Mouse (Mus musculus) left cerebral cortex, postnatal 4 days (tissue): ENCODE data around the gene Grid1. TPM values are rescaled to one million over a fixed set of nuclear protein-coding genes. Genes with fewer than 3 reads are reported as not detected.

Experiments
- DNase-seq: peaks from one replicate; pipeline ENCODE4 v3.0.0-alpha.2; 2022
- intact Hi-C: fragments of 180-260 bp; cut with DNase I; formaldehyde crosslinking; loops from one replicate; pipeline ENCODE4 v1.15.1; 2025
- total RNA-seq, 2 experiments: library from RNA; stranded (reverse); gene quantifications; 2 replicates each; pipeline ENCODE4 v1.2.3; 2021

Grid1 gene
- total RNA-seq, 2 experiments from 2014 or later = 42.9 to 51.1 TPM

DNA sequence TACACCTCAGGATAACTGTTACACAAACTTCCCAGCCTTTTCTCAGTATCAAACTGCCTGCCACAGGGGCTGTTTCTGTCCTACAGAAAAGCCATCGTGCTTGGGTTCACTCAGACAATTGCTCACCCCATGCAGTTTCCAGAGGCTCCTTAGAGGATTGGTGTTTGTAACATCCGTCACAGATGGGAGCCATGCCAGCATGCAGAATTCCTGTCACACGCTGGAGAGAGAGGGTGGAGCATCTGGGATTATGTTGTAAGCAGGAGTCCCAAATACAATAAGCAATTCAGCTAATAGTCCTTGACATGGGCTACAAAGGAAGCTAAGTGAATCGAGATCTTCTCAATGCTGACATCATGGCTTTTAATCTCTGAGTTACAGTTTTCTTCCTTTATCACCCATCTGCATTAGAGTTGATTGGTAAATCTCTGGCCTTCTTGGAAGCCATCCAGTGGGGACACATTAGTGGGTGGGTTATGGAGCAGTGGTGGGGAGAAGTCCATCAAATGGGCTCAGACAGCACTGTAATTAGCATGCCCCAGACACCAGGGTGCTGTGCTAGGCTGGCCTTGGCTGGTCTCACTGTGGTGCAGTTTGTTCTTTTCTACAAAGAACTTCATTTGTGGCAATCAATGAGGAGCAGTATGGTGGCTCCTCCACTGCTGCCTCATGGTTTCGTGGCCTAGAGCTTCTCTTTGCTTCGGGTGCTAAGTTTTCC, 149.4 kb downstream of the Grid1 start:
- intact Hi-C loops = loop anchor here (10.0 kb wide), 1 partner anchor 64 kb away; no protein-coding TSS in a partner anchor
- peak; percentile 60 for DNase-seq

DNA sequence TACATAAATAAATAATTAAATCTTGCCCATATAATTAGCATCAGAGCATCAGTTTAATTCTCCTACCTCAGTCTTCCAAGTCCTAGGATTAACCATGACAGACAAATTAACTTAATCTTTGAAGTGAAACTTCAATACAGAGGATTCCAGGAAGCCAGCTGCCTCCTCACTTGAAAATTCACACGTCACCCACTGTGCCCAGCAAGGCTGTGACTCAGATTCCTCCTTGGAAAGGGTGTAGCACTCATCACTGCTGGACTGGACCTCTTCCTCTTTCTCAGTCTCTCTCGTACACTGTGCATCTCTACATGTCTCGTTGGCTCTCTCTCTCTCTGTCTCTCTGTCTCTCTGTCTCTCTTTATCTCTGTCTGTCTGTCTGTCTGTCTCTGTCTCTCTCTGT, 153.0 kb downstream of the Grid1 start:
- intact Hi-C loops = no loop called here
- DNase-seq = no peak

DNA sequence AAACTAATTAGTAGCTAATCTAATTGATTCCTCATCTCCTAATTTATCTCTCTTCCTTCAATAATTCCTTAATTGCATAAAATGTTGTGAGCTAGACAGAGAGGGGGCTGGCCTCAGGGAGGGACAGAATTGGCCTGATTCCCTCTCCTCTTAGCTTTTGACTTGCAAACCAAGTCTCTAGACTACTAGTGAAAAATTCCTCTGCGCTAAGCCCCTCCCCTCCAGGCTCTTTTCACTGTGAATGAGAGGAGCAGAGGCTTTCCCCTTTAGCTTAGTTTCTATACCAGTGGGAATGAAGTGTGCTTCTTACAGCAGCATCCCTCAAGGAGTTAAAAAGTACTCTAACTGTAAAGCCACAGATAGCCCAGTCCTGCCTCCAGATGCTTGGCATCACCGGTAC, 160.8 kb downstream of the Grid1 start:
- no peak for DNase-seq
- intact Hi-C loops = loop anchor here (5.0 kb wide), 1 partner anchor 87 kb away; no protein-coding TSS in a partner anchor

DNA sequence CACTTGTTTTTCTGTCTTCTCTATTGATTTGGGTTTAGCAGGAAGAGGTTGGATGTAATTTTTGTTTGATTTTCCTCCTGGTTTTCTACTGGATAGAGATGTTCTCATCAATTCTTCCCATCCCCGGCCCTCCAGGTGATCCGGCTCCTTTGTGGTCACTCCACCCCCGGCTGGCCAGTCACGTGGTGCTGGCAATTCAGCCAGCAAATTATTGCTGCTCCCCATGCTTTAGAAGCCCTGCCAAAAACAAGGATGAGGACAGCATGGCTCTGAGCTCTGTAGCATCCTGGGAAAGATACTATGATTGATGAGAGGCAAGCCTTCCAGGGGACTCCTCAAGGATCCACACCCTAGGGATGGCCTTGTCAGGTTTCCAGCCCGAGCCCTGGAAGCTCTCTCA, 169.2 kb downstream of the Grid1 start:
- intact Hi-C loops = no loop called here
- DNase-seq = peak; percentile 24

DNA sequence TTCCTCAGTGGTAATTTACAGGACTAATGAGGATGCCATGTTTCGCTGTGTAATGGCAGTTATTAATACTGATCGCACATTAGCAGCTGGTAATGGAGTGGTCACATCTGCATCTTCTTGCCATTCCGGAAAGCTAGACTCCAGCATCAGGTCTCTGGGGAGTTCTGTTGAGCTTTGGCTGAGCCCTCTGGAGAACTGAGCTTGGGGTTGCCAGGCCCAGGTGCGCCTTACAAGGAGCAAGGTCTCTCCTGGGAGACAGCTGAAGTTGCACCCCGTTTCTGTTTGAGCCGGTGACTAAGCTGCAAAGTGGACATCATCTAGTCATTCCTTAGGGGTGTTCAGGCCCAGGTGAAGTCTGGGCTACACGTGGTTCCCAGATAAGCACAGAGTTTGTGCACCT, 186.8 kb downstream of the Grid1 start:
- DNase-seq = no peak
- intact Hi-C loops = no loop called here

DNA sequence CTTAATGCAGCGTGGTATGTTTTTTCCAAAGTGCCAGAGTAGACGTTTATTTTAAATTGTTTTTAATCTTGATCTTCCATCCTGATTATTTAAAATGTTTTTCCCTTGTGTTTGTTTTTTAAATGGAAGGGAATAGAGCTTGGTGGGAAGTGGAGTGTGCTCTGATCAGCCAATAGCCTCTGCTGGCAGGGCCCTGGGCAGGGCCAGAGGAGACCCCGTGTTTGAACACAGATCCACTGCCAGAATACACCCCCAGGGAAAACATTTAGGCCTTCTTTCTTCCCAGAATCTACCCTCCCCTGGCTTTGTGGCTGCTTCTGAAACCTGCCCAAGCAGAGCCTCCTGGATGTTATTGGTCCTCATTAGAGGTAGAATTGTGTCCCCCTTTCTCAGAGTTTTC, 188.8 kb downstream of the Grid1 start:
- intact Hi-C loops = no loop called here

DNA sequence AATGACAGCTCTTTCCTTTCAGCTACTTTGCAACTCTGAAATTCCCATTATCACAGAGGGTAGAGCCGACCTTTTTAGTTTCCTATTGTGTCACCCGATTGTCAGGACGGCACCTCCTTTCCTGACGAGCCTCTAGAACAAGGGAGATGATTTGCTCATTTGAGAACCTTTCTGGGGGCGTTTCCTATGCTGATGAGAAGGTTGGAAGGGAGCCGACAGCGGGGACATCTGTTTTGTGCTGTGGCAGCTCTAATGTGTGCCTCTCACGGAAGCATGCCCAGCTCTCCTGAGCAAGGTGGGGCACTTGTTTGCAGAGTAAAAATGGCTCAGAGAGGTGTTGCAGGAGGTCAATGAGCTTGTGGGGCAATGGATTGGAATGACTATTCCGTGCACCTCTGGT, 189.2 kb downstream of the Grid1 start:
- intact Hi-C loops = no loop called here
- no peak for DNase-seq

More for the DNA sequence above, 188.8 kb downstream of the Grid1 start:
- peak; percentile 15 for DNase-seq

DNA sequence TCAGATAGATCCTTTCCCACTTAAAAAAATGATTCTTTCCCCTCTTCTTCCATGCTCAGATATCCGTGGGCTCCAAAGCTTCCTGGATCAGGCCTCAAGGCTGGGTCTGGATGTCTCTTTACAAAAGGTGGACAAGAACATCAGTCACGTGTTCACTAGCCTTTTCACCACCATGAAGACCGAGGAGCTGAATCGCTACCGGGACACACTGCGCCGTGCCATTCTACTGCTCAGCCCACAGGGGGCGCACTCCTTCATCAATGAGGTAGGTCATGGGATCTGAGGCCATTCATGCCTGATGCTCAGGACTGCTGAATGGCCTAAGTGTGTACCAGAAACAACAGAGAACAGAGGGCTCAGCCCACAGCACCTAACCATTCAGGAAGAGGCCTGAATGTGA, 206.8 kb downstream of the Grid1 start:
- no peak for DNase-seq
- intact Hi-C loops = no loop called here

DNA sequence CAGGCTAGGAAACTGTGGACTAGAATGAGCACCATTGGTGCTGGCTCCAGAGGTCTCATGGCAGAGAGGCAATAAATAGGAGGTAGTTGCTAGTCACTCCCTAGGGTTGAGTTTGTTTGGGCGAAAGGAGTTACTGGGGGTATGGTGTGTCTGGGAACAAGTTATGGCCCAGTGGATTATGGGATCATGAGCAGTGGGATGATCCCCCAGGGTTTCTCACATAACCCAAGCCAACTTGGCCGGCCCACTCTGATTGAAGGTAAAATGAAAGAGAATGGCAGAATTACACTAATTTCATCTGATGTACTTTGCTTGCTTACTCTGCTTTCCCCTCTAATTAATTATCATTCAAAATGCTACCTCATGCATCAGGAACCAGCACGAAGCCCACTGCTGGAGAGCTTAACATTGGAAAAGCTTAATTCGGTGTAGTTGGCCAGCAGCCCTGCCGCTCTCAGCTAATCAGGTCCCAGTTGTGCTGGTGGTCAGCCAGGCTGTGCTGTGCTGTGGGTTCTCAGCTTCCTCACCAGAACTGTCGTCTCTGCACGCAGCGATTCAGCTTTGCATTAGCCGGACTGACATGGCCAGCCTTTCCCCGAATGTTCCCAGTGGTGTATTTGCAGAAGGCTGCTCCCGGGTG, 207.7 kb downstream of the Grid1 start:
- DNase-seq = peak; percentile 76
- intact Hi-C loops = no loop called here

DNA sequence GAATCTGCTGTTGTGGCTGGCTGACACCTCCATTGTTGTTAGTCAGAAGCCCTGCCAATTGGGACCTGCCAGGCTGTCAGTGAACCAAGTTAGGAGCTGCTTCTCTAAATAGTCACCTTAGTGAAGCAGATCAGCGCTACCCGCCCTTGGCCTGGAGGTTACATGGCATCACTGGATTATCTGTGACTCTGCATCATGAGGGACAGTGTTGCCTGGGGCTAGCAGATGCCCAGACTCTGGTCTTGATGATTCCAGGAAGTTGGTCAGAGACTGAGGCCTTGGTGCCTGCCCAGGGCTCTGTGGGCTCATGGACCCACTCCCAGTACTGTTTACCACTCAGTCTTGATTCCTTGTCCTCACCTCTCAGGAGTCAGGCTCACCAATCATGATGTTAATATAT, 209.7 kb downstream of the Grid1 start:
- no peak for DNase-seq
- intact Hi-C loops = no loop called here

DNA sequence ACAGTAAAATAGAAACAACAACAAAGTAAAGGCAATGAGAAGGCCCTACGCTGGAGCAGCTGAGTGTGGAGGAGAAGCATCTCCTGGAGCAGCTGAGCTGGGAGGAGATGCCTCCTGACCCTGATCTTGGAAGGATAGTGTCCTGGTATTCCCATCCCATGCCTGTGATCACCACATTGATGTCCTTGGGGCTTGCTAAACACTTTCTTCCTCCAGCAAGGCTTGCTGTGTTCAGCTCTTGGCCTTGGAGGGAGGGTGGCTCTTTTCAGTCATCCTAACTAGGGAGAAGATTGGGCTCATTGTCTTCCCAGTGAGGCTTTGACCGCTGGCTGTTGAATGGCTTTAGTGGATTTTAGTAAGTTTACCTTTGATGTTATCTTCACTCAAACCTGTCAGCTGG, 210.4 kb downstream of the Grid1 start:
- intact Hi-C loops = no loop called here
- DNase-seq = no peak

DNA sequence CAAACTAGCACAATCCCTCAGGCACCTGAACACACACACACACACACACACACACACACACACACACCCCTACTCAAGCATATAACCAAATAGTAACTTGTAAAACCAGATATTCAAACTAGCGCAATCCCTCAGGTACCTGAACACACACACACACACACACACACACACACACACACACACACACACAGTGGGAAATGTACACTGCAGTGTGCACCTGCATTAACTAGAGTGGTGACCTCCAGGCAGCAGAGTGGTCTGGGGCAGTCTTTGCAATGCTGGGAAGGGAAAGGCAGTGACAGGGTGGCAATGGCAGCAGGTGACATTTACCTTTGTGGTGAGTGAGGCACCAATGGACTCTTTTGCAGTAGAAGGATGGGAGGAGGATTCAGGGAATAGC, 212.4 kb downstream of the Grid1 start:
- intact Hi-C loops = no loop called here
- DNase-seq = no peak

DNA sequence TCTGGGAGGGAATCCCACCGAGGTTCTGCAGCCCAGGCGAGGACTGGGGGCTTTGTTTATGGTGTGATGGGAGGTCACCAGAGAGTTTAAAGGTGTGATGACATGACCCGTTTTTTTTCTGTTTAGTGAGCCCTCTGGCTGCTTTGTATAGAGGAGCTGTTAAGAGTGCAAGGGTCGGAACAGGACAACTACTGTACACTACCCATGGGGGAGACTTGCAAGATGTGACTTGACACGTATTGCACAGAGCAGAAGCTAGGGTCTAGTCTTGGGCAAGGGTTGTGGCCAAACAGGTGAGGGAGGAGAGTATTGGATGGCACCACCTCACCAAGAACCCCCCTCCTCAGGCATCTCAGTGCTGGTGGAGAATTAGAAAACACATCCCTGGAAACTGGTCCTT, 224.4 kb downstream of the Grid1 start:
- intact Hi-C loops = no loop called here
- no peak for DNase-seq

DNA sequence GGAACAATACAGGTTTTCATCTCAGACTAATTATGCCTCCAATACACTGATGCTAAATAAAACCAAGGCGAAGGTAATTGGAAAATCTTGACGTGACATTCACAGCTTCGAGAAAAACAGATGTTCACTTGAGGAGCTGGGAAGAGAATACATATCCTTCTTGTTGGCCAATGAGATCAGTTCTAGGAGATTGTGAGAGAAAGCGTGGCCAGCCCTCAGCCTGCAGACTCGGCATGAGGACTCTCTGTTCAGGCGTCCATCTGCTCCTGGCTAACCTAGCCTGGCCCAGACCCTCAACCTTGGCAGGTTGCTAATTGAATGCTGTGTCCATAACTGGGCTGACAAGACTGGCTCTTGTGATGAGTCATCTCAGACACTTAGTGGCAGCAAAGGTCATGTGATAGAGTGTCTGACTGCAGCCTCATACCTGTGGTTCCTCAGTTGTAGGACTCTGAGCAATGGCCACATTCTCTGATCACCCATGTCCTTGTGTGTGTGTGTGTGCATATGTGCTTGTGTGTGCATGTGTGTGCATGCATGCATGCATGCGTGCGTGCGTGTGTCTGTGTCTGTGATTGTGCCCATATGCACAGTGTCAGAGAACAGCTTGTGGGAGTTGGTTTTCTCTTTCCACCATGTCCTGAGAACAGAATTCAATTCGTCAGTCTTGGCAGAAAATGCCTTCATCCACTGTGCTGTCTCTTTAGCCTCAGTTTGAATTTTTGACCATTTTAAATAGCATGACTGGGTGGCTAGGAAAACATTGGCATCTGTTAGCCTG, 225.2 kb downstream of the Grid1 start:
- DNase-seq = peak; percentile 48
- intact Hi-C loops = no loop called here

DNA sequence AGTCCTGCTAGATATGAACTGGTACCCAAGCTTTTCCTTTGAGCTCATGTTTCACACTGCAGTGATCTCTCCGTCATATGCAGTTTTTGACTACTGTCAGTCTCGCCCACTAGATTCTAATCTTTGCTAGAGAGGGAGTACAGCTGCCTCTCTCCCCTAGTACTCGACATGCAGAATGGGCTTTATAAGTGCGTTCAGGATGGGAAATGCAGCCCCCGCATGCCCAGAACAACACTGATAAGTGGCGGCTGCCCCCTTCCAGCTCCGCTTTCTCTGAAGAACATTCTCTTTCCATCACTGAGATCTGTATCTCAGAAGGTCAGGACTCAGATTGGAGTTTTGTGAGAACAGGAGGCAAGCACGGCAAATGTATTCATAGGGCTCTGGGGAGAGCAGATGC, 229.3 kb downstream of the Grid1 start:
- no peak for DNase-seq
- intact Hi-C loops = no loop called here

DNA sequence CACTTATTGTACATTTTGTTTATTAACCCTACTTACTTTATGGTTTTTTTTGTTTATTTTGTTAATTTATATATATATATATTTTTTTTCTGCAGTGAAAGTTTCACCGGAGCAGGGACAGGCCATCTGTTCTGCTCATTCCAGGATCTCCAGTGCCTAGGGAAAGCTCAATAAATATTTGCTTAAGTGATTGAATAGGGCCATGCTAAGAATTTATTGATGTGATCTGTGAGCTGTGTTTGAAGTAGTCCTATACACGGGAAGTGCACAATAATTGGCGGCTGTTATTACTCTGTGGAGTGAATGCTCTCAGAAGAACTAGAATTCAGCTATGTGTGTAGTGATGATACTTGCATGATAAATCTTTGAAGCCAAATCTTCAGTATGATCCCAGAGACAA, 234.2 kb downstream of the Grid1 start:
- intact Hi-C loops = no loop called here
- DNase-seq = no peak

DNA sequence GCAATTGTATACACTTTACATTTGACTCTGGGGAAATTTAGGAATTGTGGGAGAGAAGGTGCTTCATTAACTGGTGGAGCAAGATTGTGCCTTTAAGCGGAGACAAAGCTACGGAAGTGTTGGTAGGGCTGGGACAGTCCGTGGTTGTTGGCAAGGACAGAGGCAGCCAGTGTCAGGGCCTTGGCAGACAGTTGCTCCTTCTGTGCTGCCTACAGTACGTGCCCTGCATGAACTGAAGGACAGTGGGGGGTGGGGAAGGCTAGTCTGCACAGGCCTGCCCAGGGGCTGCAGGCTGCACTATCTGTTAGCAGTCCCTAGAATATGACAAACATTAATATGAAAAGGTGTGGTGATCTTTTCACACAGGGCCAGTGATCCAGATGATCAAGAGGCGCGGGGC, 254.7 kb downstream of the Grid1 start:
- intact Hi-C loops = loop anchor here (10.0 kb wide), 1 partner anchor 250 kb away; the partner anchor contains the start of gene Grid1

DNA sequence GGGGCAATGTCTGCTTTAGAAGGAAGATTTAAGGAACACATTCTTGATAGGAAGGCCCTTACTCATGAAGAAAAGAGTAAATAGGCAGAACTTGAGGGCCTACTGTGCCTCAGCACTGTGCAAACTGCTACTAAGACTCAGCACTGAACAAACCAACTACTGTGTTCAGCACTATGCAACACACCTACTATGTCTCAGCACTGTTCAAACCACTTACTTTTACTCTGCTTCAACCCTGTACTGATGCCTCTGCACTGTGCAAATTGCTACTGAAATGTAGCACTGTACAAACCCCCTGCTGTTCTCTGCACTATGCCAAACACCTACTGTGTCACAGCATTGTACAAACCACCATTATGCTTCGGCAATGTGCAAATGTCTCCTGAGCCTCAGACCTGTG, 260.0 kb downstream of the Grid1 start:
- DNase-seq = no peak
- intact Hi-C loops = loop anchor here (10.0 kb wide), 2 partner anchors 135 to 255 kb away; partner anchors contain the start of gene Grid1

More for the DNA sequence above, 254.7 kb downstream of the Grid1 start:
- peak; percentile 88 for DNase-seq

DNA sequence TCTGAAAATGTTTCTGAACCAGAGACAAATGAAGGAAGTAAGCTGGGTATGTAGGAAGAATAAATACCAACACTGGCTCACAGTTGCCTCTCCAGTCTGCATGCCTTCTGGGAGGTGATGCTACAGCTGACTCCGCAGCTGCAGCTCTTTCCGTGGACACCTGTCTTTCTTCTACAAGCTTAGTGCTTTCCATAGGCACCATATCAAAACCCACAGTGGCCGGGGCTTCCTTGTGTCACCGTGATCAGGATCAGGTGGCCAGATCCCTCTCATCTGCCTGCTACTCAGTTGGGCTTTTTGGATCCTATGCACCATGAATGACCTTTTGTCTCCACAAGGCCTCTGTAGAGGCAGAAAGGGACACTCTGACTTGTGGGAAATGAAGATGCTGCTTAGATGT, 272.7 kb downstream of the Grid1 start:
- DNase-seq = no peak

DNA sequence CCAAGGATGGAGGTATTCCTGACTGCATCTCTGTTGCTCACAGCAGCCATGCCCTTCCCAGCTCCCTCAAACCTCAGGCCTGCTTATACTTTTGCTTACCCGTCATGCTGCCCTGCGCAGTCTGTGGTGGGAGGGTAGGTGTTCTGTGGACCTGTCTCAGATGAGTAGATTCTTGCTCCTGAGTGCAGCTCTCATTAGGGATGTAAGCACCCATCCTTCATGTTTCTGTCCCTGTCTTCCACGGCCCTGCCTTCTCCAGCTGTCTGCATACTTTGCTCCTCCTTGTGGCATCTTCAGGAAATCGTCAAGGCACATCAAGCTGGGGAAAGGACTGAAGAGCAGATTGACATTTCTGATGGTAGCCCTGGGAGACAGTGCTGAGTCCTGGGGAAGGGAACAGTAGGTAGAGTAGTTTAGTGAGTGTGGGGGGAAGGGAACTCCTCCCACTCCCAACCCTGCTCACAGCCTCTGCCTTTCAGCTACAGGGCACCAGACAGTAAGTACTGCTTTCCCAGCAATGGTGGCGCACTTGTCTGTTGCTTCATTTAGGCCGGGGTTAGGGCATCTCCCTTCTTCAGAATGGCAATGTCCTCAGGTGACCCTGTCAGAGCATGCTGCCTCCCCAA, 273.8 kb downstream of the Grid1 start:
- no peak for DNase-seq
- intact Hi-C loops = no loop called here

More for the DNA sequence above, 272.7 kb downstream of the Grid1 start:
- intact Hi-C loops = no loop called here

DNA sequence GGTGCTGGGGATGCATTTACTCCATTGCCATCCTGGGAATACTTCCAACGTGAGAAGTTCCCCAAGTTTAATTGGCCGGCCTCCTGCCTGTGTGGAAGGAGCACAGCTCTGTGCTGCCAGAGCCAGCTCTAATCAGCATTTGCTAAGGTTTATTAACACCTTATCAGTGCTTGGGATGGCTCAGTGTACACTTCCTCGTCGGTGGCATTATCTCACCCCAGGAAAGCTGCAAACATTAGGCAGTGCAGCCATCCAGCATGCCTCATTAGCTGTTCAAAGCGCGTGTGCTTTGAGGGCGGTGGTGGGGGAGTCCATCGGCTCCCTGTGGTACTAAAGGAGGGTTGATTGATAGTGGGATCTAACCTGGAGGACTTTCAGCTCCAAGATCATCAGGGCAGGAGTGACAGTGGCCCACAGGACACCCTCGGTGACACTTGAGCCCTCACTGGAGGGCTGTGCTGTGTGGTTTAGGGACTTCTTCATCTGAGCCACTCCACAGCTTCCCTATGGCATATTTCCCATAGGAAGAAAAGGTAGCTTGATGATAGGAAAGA, 275.7 kb downstream of the Grid1 start:
- intact Hi-C loops = no loop called here
- no peak for DNase-seq
